Mouse (Mus musculus) neutrophil, adult 59 days (primary cell): Measurements from ENCODE around the gene Akap6. TPM values are rescaled to one million over a fixed set of nuclear protein-coding genes. Genes with fewer than 3 reads are reported as not detected.

ENCODE experiments used
- total RNA-seq, 2 experiments: library from RNA; stranded (reverse); gene quantifications; 1 replicate in 1 of 2; 2 replicates in 1 of 2; pipeline ENCODE4 v1.2.4; 2023

The Akap6 gene
- under 1 TPM in 1 of 2 experiments, not detected in 1; 0.02 TPM for total RNA-seq

GRCm38 (mm10) chr12:52699146-52699545, at the start of gene Akap6:
Akap6 (plus strand) TSS chr12:52699383.

Other genes with a start within 250 kb of the Akap6 start
- 1 to 10 TPM; 2.2 to 3.4 TPM for gene Arhgap5, start 195.4 kb upstream of the Akap6 start, total RNA-seq